Mouse (Mus musculus) kidney, embryonic 16.5 days (tissue): ENCODE data around the gene Ppard. TPM values are rescaled to one million over a fixed set of nuclear protein-coding genes. Genes with fewer than 3 reads are reported as not detected.

Experiments used
- ATAC-seq: fragments of 200-750 bp; cut with Nextera tagmentation; 2 replicates; pipeline ENCODE4 v1.8.0; 2017; ENCODE audit warnings: moderate TSS enrichment; ENCODE audit not compliant: low FRiP score, low TSS enrichment
- H3K27ac ChIP-seq: fragments of 300-500 bp; sonication (generic); 2 replicates; pipeline ENCODE4 v1.5.1; 2014; ENCODE audit warnings: low read length
- H3K27me3 ChIP-seq: fragments of 300-500 bp; sonication (generic); 2 replicates; pipeline ENCODE4 v1.6.1; 2014; ENCODE audit warnings: low read length, control low read depth, mixed read lengths; ENCODE audit not compliant: insufficient read depth
- H3K36me3 ChIP-seq: fragments of 300-500 bp; sonication (generic); 2 replicates; pipeline ENCODE4 v1.6.1; 2014; ENCODE audit warnings: low read length, control low read depth, mixed read lengths; ENCODE audit not compliant: insufficient read depth
- H3K4me1 ChIP-seq: fragments of 300-500 bp; sonication (generic); 2 replicates; pipeline ENCODE4 v1.6.1; 2014; ENCODE audit warnings: low read length, control low read depth, mixed read lengths; ENCODE audit not compliant: insufficient read depth
- H3K4me2 ChIP-seq: fragments of 300-500 bp; sonication (generic); replicated peaks from 2 replicates; pipeline ENCODE4 v1.6.1; 2014; ENCODE audit warnings: low read depth, low read length
- H3K4me3 ChIP-seq: fragments of 300-500 bp; sonication (generic); 2 replicates; pipeline ENCODE4 v1.5.1; 2014; ENCODE audit warnings: mild to moderate bottlenecking, low read length
- H3K9ac ChIP-seq: fragments of 300-500 bp; sonication (generic); replicated peaks from 2 replicates; pipeline ENCODE4 v1.6.1; 2014; ENCODE audit warnings: low read length
- H3K9me3 ChIP-seq: fragments of 300-500 bp; sonication (generic); 2 replicates; pipeline ENCODE4 v1.6.1; 2016; ENCODE audit warnings: low read length, control low read depth
- WGBS: fragments of 180-500 bp; shearing (Covaris S2); extraction: QIAGEN DNeasy Blood & Tissue Kit; methylation state at CpG from one replicate; pipeline ENCODE4 v1.1.7; 2014; 5-methylcytosine and 5-hydroxymethylcytosine counted together
- polyA plus RNA-seq: library from polyadenylated mRNA; unstranded; fragments of >200 nt; fragmentation: Nextera tagmentation; extraction: Ambion mirVana; gene quantifications from 2 replicates; pipeline ENCODE4 v1.2.1, GENCODE M21; 2015

The Ppard gene
- polyA plus RNA-seq, 1 experiment from 2014 or later: 2.2 TPM

DNA sequence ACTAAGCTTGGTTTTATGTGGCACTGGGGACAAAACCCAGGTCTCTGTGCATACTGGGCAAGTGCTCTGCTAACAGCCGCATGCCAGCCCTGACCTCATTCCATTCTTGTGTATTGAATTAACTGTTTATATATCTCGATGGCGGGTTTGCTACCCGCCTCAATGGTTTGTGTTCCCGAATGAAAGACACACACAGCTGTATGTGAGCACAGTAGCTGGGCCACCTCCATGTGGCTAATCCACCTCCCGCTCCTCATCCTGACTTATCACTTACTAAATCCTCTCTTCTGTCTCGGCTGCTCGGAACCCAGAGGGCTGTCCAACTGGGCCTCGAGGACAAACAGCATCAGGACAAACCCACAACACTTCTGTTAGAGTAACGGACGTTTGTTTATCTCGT lies 16.6 kb downstream of the Ppard start:
- 78% methylated on average over 12 of the region's 12 CpGs for WGBS
- no peak for ATAC-seq

DNA sequence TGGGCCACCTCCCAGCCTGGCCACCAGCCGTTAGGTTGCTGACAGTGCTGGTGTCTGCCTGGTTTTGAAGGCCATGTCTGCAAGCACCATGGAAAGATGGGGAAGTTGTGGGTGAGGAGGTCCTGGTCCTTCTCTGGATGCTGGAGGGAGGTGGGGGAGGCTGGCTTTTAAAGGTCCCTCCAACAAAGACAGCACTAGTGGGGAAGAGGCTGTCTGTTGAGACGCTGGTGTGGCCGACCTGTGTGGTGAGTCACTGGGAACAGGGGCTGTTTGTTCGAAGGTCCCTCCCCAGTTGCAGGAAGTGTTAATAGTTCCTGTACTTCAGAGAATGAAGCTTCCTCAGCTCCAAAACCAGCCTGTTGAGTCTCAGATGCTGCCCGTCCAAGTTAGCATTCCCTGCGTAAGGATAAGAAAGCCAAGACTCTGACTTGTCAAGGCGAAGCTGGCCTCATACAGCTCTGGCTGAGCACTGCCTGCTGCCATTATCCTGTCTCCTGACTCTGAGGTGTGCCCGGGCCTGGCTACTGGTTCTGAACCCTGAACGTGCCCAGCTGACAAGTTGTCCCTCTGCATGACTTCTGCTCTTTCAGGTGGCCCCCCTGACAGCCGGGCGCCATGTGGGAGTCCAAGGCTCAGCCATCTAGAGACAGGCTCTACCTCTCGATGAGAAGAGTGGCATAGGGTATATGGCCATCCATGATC lies 19.2 kb downstream of the Ppard start:
- peaks cover 47% of the 10 kb centered on the region for H3K4me1 ChIP-seq

More for the DNA sequence above, 16.6 kb downstream of the Ppard start:
- Histone ChIP-seq H3K4me1 (peaks cover 30% of the 10 kb centered on the region), H3K4me3 (no peak overlapping the region), H3K9me3 (no peaks in the 10 kb centered on the region), H3K27ac (no peak overlapping the region), H3K4me2 (no peak overlapping the region), H3K36me3 (no peaks in the 10 kb centered on the region), H3K9ac (no peak overlapping the region), H3K27me3 (no peaks in the 10 kb centered on the region)

DNA sequence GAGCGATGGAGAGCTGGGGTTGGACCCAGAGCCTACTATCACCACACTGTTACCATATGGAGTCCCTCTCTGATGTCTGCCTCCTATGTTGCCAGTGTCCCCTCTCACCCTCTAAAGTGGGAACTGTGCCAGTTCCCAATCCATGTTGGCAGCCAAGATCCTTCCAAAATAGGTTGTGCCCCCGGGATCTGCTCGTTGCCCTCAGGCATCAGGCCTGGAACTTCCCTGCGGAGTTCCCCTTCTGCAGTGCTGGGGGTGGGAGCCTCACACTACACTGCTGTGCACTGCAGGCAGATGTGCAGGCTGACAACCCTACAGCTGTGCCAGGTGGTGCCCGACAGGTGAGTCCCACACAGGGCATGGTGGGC lies 19.8 kb downstream of the Ppard start:
- peaks cover 47% of the 10 kb centered on the region for H3K4me1 ChIP-seq
- H3K27me3 ChIP-seq: no peaks in the 10 kb centered on the region
- H3K36me3 ChIP-seq: no peaks in the 10 kb centered on the region
- no peaks in the 10 kb centered on the region for H3K9me3 ChIP-seq
- no peak for ATAC-seq
- H3K9ac ChIP-seq: no peak overlapping the region; the same call in 1 of the 2 replicates
- 74% methylated on average over 5 of the region's 5 CpGs for WGBS
- no peak overlapping the region for H3K4me2 ChIP-seq
- no peak overlapping the region for H3K4me3 ChIP-seq
- 0 out of 2 replicates have a peak overlapping the region, but pooled peaks have one; percentile 31 for H3K27ac ChIP-seq

More for the DNA sequence above, 19.2 kb downstream of the Ppard start:
- WGBS: 80% methylated on average over 12 of the region's 12 CpGs
- Histone ChIP-seq H3K27ac (peak overlapping the region; percentile 31), H3K36me3 (no peaks in the 10 kb centered on the region), H3K4me3 (no peak overlapping the region), H3K9ac (no peak overlapping the region; the same call in 1 of the 2 replicates), H3K4me2 (no peak overlapping the region), H3K27me3 (no peaks in the 10 kb centered on the region), H3K9me3 (no peaks in the 10 kb centered on the region)
- no peak for ATAC-seq

DNA sequence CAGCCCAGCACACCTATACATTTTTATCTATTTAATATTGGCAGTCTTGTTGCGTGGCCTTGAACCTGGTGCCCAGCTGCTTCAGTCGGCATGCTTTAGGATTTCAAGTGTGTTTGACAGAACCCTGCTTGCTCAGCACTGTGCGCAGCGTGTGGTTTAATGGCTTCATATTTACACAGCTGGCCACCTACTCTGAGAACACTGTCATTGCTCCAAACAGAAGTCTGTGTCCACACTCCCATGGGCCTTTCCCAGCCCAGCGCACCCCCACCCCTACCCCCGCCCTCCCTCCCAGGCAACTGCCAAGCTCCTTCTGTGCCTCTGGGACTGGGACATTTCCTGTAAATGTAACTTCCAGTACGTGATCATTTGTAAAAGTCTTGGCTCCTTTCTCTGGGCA lies 20.7 kb downstream of the Ppard start:
- Histone ChIP-seq H3K9me3 (no peaks in the 10 kb centered on the region), H3K27me3 (no peaks in the 10 kb centered on the region), H3K27ac (no peak overlapping the region), H3K4me1 (peaks cover 45% of the 10 kb centered on the region), H3K36me3 (no peaks in the 10 kb centered on the region), H3K4me2 (no peak overlapping the region), H3K4me3 (no peak overlapping the region), H3K9ac (no peak overlapping the region)
- WGBS: 46% methylated on average over 7 of the region's 7 CpGs
- peak; percentile 43; the same call in 1 of the 2 replicates for ATAC-seq

DNA sequence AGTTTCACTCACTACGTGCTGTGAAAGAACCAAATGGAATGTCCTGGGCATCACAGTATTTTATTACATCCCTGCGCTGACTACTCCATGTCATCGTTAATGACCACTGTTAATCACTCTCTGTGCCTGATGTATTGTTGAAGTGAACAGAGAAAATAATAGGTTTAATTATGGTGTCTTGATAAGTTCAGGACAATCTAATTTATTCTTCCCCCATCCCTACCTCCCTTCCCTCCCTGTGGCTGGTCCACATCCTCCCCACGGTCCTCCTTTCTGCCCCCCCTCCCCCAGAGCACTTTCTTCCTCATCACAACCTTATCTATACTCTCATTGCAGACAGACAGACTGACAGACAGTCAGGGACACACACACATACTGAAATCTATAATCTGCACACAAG lies 22.3 kb downstream of the Ppard start:
- no peak overlapping the region for H3K4me2 ChIP-seq
- no peaks in the 10 kb centered on the region for H3K27me3 ChIP-seq
- peak overlapping the region; percentile 27; the same call in 1 of the 2 replicates for H3K27ac ChIP-seq
- H3K9me3 ChIP-seq: 0 out of 2 replicates have a peak, but pooled peaks cover 3% of the 10 kb centered on the region
- H3K4me1 ChIP-seq: peaks cover 45% of the 10 kb centered on the region
- WGBS: 25% methylated on average over 4 of the region's 4 CpGs
- no peaks in the 10 kb centered on the region for H3K36me3 ChIP-seq
- no peak for ATAC-seq
- H3K4me3 ChIP-seq: no peak overlapping the region
- H3K9ac ChIP-seq: no peak overlapping the region

DNA sequence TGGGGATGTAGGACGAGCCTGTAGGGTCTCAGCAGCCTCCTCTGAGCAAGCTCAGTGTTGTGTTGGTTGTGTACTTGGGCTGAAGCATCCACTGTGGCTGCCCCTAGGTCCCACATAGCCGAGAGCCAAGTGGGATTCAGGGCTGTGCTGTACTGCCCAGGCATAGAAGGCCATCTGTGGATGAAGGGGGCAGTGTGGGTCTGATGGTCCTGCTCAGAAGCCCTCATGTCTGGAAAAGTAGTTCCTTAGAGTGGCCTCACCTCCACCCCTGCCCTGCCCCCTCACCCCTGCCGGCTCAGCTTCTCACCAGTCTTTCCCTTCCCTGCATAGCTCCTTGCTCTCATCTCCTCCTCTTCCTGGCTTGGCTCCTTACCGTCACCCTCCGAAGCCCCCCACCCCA lies 23.2 kb downstream of the Ppard start:
- Histone ChIP-seq H3K4me3 (no peak overlapping the region), H3K4me1 (peaks cover 45% of the 10 kb centered on the region), H3K9ac (peak overlapping the region; percentile 9; the same call in 1 of the 2 replicates), H3K9me3 (0 out of 2 replicates have a peak, but pooled peaks cover 3% of the 10 kb centered on the region), H3K36me3 (no peaks in the 10 kb centered on the region), H3K27me3 (no peaks in the 10 kb centered on the region), H3K4me2 (no peak overlapping the region), H3K27ac (peak overlapping the region; percentile 82; the same call in 1 of the 2 replicates)
- no peak for ATAC-seq
- WGBS: 23% methylated on average over 5 of the region's 5 CpGs

DNA sequence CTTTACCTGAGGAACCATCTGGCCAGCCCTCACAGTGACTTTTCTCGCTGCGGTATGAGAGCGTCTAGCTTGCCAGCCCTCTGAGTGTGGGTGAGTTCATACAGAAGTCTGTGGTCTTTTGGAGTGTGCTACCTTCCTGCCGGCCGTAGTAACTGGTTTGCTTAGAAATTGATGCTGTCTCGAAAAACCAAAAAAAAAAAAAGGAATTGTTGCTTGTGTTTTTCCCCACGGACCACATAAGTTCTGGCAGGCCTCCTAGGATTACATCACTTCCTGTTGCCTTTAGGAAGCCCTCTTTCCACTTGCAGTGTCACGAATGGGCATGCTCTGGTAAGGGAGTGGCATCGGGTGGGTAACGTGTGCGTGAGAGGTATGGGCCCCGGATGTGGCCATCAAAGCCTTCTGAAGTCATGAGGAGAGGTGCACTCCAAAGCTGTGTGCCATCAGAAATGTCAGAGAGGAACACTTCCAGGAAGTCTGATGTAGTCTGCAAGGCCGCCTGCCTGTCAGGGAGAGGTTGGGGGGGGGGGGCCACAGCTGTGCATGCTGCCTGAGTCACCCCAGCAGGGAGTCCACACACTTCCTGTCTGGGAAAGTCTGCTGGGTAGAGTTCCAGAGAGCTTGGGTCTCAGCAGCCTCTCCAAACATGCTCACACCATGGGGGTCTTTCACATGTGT lies 24.3 kb downstream of the Ppard start:
- 0 out of 2 replicates have a peak, but pooled peaks cover 3% of the 10 kb centered on the region for H3K9me3 ChIP-seq
- no peaks in the 10 kb centered on the region for H3K36me3 ChIP-seq
- WGBS: 48% methylated on average over 13 of the region's 13 CpGs
- H3K27me3 ChIP-seq: no peaks in the 10 kb centered on the region
- peak overlapping the region; percentile 82 for H3K27ac ChIP-seq
- no peak overlapping the region for H3K4me3 ChIP-seq
- peaks cover 49% of the 10 kb centered on the region for H3K4me1 ChIP-seq
- no peak overlapping the region for H3K9ac ChIP-seq
- peak overlapping the region; percentile 19; the same call in 1 of the 2 replicates for H3K4me2 ChIP-seq
- ATAC-seq: peak; percentile 46; the same call in 1 of the 2 replicates

DNA sequence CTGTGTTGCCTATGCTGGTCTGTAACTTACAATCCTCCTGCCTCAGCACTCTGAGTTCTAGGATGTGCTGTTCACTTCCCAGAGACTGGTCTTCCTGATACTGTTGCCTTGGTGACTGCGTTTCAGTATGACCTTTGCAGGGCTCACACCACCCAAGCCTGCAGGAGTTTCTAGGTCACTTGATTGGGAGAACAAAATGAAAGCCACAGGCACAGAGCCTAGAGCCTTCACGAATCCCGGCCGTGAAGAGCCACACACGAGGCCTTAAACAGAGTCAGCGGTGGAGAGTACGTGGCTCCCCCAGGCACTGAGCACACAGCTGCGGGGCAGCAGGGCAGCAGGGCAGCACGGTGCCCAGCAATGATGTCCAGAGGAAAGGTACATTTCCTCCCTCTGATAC lies 25.8 kb downstream of the Ppard start:
- Histone ChIP-seq H3K27me3 (no peaks in the 10 kb centered on the region), H3K36me3 (no peaks in the 10 kb centered on the region), H3K27ac (no peak overlapping the region), H3K9ac (no peak overlapping the region), H3K4me1 (peaks cover 47% of the 10 kb centered on the region), H3K4me2 (no peak overlapping the region), H3K4me3 (no peak overlapping the region), H3K9me3 (0 out of 2 replicates have a peak, but pooled peaks cover 3% of the 10 kb centered on the region)
- WGBS: 93% methylated on average over 9 of the region's 9 CpGs
- ATAC-seq: no peak

DNA sequence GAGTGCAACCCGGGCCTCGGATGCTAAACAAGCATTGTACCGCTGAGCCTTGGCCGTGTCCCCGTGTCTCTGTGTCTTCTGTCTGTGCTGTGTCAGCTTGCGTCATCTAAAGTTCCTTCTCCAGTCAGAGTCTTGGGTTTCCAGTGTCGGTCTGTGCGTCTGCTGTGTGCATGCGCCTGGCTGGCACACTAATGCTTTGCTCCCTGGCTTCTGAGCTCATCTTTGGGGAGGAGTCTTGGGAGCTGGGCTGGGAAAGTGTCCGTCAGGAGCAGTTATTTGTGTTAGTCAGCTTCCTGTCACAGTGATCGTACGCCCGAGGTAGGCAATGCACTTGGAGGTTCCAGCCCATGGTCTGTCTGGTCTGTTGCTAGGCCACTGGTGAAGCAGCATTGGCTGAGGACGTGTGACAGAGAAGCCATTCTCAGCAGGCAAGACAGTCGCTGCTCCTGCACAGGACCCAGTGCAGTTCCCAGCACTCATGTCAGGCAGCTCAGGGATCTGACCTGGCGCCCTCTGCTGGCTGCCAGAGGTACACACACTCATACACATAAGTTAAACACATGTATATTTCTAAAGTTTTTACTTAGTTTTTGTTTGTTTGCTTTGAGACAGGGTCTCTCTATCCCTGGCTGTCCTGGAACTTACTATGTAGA lies 27.5 kb downstream of the Ppard start:
- no peak overlapping the region for H3K9ac ChIP-seq
- ATAC-seq: no peak
- H3K27ac ChIP-seq: no peak overlapping the region
- no peaks in the 10 kb centered on the region for H3K27me3 ChIP-seq
- peaks cover 53% of the 10 kb centered on the region for H3K4me1 ChIP-seq
- WGBS: 80% methylated on average over 16 of the region's 16 CpGs
- no peak overlapping the region for H3K4me2 ChIP-seq
- H3K9me3 ChIP-seq: 0 out of 2 replicates have a peak, but pooled peaks cover 3% of the 10 kb centered on the region
- no peak overlapping the region for H3K4me3 ChIP-seq
- H3K36me3 ChIP-seq: no peaks in the 10 kb centered on the region
